Mouse (Mus musculus) thymus, postnatal 4 days (tissue): ENCODE results near the gene Ly6g6c.

Experiments used
- DNase-seq: peaks from one replicate; pipeline ENCODE4 v3.0.0; 2021

Ly6g6c gene

GRCm38 (mm10) chr17:35064951-35065947 lies at the start of gene Ly6g6c:
Gene Ly6g6c, plus strand, starts transcription at chr17:35065388.
- DNase-seq: peak; percentile 57

GRCm38 (mm10) chr17:35016376-35016775 lies 48.8 kb upstream of the Ly6g6c start, which contains the start of gene Vwa7:
Gene Vwa7, plus strand, starts transcription at chr17:35016579.
- no peak for DNase-seq

GRCm38 (mm10) chr17:35016791-35017705 lies 48.1 kb upstream of the Ly6g6c start:
- DNase-seq: peak; percentile 52

- no peak for DNase-seq
These were observed 47.5 kb upstream of the Ly6g6c start for GRCm38 (mm10) chr17:35017706-35018030.

- no peak for DNase-seq
These were observed 47.0 kb upstream of the Ly6g6c start for GRCm38 (mm10) chr17:35018171-35018570.

- DNase-seq: no peak
These were observed 45.3 kb upstream of the Ly6g6c start for GRCm38 (mm10) chr17:35019894-35020293.

GRCm38 (mm10) chr17:35020551-35020950 lies 44.6 kb upstream of the Ly6g6c start:
- DNase-seq: no peak

- peak; percentile 97 for DNase-seq
These were observed 43.9 kb upstream of the Ly6g6c start for GRCm38 (mm10) chr17:35021163-35021808.

- DNase-seq: no peak
These were observed 43.2 kb upstream of the Ly6g6c start for GRCm38 (mm10) chr17:35021842-35022477.

- DNase-seq: no peak
These were observed 42.6 kb upstream of the Ly6g6c start for GRCm38 (mm10) chr17:35022541-35023060.

GRCm38 (mm10) chr17:35023221-35023620 lies 42.0 kb upstream of the Ly6g6c start:
- no peak for DNase-seq

GRCm38 (mm10) chr17:35023756-35024155 lies 41.4 kb upstream of the Ly6g6c start:
- no peak for DNase-seq

GRCm38 (mm10) chr17:35024261-35024660 lies 40.9 kb upstream of the Ly6g6c start:
- no peak for DNase-seq

- no peak for DNase-seq
These were observed 40.3 kb upstream of the Ly6g6c start for GRCm38 (mm10) chr17:35024691-35025488.

GRCm38 (mm10) chr17:35026206-35026605 lies 39.0 kb upstream of the Ly6g6c start:
- no peak for DNase-seq

GRCm38 (mm10) chr17:35027277-35028068 lies 37.7 kb upstream of the Ly6g6c start, which contains the start of gene Sapcd1:
Gene Sapcd1, minus strand, starts transcription at chr17:35028016.
- DNase-seq: peak; percentile 59

GRCm38 (mm10) chr17:35028315-35028714 lies 36.9 kb upstream of the Ly6g6c start:
- DNase-seq: no peak

GRCm38 (mm10) chr17:35029691-35030532 lies 35.3 kb upstream of the Ly6g6c start:
- DNase-seq: peak; percentile 61

GRCm38 (mm10) chr17:35031272-35031671 lies 33.9 kb upstream of the Ly6g6c start:
- no peak for DNase-seq
